ENCODE assay signal across 2 mouse cellular contexts in genomic region chr11:102294887-102295597, GRCm38 (mm10).
TF ChIP-seq lines count a peak whose summit lies in the region.

No protein-coding gene starts in this region.

TF ChIP-seq in C2C12, 6 proteins besides CTCF, POLR2A, EP300 and RAD21:
- TF ChIP-seq USF1 (IDR thresholded peaks at IDR 0.05; ENCODE audit: low read depth) (no peak), MAX (IDR thresholded peaks at IDR 0.05) (no peak), FOSL1 (IDR thresholded peaks at IDR 0.05; ENCODE audit: insufficient read depth, low read length, poor library complexity, severe bottlenecking) (no peak), MYOG (IDR thresholded peaks at IDR 0.05; ENCODE audit: control insufficient read depth, extremely low read depth, insufficient read length) (no peak)

TF ChIP-seq in CH12.LX, 34 proteins besides CTCF, POLR2A, EP300 and RAD21:
- no peak for TF ChIP-seq MAFK (IDR thresholded peaks at IDR 0.05; ENCODE audit: insufficient replicate concordance, low read length)
- TF ChIP-seq USF1 (IDR thresholded peaks at IDR 0.05; ENCODE audit: low read depth, low read length): no peak
- TF ChIP-seq ZKSCAN1 (IDR thresholded peaks at IDR 0.05; ENCODE audit: borderline replicate concordance, low read depth, low read length): no peak
- no peak for TF ChIP-seq POLR2AphosphoS2 (IDR thresholded peaks at IDR 0.05; ENCODE audit: low read depth, low read length)
- peak; percentile 47 for TF ChIP-seq SMC3 (IDR thresholded peaks at IDR 0.05; ENCODE audit: low read depth, low read length)
- TF ChIP-seq MYC (IDR thresholded peaks at IDR 0.05; ENCODE audit: low read depth, low read length): no peak
- TF ChIP-seq SIN3A (IDR thresholded peaks at IDR 0.05; ENCODE audit: low read length): no peak
- TF ChIP-seq CHD2 (IDR thresholded peaks at IDR 0.05; ENCODE audit: low read length): no peak
- peak; percentile 68 for TF ChIP-seq MAZ (IDR thresholded peaks at IDR 0.05; ENCODE audit: low read depth, low read length)
- TF ChIP-seq HCFC1 (IDR thresholded peaks at IDR 0.05; ENCODE audit: low read depth, low read length): peak; percentile 61
- no peak for TF ChIP-seq USF2 (conservative IDR thresholded peaks at IDR 0.05; ENCODE audit: low read depth, low read length)
- TF ChIP-seq MXI1 (IDR thresholded peaks at IDR 0.05; ENCODE audit: low read depth, low read length): no peak
- TF ChIP-seq RCOR1 (conservative IDR thresholded peaks at IDR 0.05; ENCODE audit: low read depth, low read length): no peak
- no peak for TF ChIP-seq JUND (conservative IDR thresholded peaks at IDR 0.05; ENCODE audit: low read depth, low read length)
- 0 out of 2 replicates have a peak, but pooled peaks have one; percentile 51 for TF ChIP-seq NELFE (IDR thresholded peaks at IDR 0.05; ENCODE audit: low read depth, low read length)
- TF ChIP-seq ZC3H11A (IDR thresholded peaks at IDR 0.05; ENCODE audit: low read depth, low read length): no peak
- TF ChIP-seq TCF12 (IDR thresholded peaks at IDR 0.05; ENCODE audit: low read depth, low read length): peak; percentile 42; the same call in 1 of the 2 replicates
- peak; percentile 61; the same call in 1 of the 2 replicates for TF ChIP-seq ZMIZ1 (IDR thresholded peaks at IDR 0.05; ENCODE audit: low read depth, low read length)
- no peak for TF ChIP-seq BHLHE40 (IDR thresholded peaks at IDR 0.05; ENCODE audit: low read depth, low read length)
- TF ChIP-seq TBP (conservative IDR thresholded peaks at IDR 0.05; ENCODE audit: low read depth, low read length): peak; percentile 87
- no peak for TF ChIP-seq GABPA (IDR thresholded peaks at IDR 0.05; ENCODE audit: insufficient replicate concordance, low read depth, low read length)
- TF ChIP-seq NRF1 (IDR thresholded peaks at IDR 0.05; ENCODE audit: low read depth, low read length): no peak
- TF ChIP-seq MEF2A (IDR thresholded peaks at IDR 0.05; ENCODE audit: borderline replicate concordance, low read depth, low read length): no peak
- TF ChIP-seq E2F4 (IDR thresholded peaks at IDR 0.05; ENCODE audit: insufficient replicate concordance, low read depth, low read length): no peak
- TF ChIP-seq ETS1 (conservative IDR thresholded peaks at IDR 0.05; ENCODE audit: low read depth, low read length): no peak
- TF ChIP-seq CHD1 (IDR thresholded peaks at IDR 0.05; ENCODE audit: low read depth, low read length): no peak
- TF ChIP-seq UBTF (IDR thresholded peaks at IDR 0.05; ENCODE audit: low read depth, low read length): no peak; the same call in 1 of the 2 replicates
- no peak for TF ChIP-seq PAX5 (IDR thresholded peaks at IDR 0.05; ENCODE audit: low read length)
- no peak for TF ChIP-seq ZNF384 (IDR thresholded peaks at IDR 0.05; ENCODE audit: low read depth, low read length)
- TF ChIP-seq KAT2A (IDR thresholded peaks at IDR 0.05; ENCODE audit: insufficient replicate concordance, low read length): 0 out of 2 replicates have a peak, but pooled peaks have one; percentile 16
- peak; percentile 6; the same call in 1 of the 2 replicates for TF ChIP-seq IRF4 (IDR thresholded peaks at IDR 0.05; ENCODE audit: low read depth, low read length)
- no peak; the same call in 1 of the 2 replicates for TF ChIP-seq ELF1 (IDR thresholded peaks at IDR 0.05; ENCODE audit: low read depth, low read length)
- TF ChIP-seq JUN (IDR thresholded peaks at IDR 0.05; ENCODE audit: insufficient read depth, low read depth, low read length): no peak
- TF ChIP-seq MAX (IDR thresholded peaks at IDR 0.05; ENCODE audit: low read length): no peak
TF ChIP-seq in CH12.LX: peak in this region for 9.
